Mouse (Mus musculus) lung, postnatal 14 days (tissue): ENCODE data around the gene Rhox7a.
"Not testable (repeated sequence)": the region's sequence is repeated elsewhere in the genome, so short reads cannot be mapped to it uniquely, and the experiment has no call there.

Experiments used
- DNase-seq: peaks from one replicate; pipeline ENCODE4 v3.0.0; 2021

Gene Rhox7a

DNA sequence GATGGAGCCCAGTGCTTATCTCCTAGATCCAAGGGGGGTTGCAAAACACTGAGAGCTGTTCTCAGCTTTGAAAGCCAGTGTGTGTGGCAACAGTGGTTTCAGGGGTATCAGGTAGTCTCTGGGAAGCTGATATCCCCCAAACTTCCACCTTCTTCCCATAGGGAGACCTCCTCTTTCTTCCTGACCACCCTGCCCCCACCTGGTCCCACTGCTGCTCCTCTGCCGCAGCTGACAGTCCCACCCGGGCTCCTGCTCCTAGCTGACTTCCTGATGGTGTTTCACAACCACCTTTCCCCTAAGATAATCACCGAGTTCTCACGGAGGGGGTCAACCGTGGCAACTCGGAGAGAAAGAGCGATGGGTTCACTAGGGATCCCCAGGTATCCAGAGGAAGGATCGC is at the start of gene Rhox7a:
Rhox7a (plus strand) TSS at position 301 of the 400 bp plus-strand sequence.
- not testable (repeated sequence) for DNase-seq

DNA sequence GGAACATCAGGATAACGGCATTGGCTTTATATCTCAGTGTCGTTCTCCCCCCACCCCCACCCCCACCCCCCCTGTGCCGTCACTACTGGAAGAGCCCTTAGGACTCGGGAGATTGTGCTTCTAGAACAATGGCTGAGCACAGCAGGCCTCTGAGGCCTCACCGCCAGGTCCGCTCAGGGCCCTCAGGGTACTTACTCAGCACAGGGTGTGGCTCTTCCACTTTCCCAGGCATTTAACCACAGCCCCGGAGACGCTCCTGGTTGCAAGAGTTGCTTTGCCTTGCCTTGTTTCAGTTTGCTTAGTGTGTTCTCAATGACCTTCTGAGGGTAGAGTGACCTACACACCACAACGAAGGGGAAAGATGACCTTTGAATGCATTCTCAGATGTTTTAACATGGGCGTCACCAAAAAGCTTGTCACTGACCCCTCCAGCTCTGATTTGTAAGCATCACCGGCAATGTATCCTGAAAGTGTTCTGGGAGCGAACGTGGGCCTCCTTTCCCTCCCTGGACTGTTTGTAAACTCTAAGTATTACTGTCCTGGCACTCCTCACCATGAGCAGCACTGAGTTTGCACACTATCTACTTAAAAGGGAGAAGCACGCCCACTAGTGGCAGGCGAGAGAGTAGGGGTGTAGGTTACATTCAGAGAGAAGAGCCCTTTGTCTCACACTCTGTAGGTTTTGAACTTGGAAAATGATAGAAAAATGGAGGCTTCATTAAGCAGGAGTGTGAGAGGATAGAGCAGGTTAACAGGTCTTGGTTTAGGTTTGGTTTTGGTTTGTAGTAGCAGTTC is 24.0 kb upstream of the Rhox7a start:
- no peak for DNase-seq

DNA sequence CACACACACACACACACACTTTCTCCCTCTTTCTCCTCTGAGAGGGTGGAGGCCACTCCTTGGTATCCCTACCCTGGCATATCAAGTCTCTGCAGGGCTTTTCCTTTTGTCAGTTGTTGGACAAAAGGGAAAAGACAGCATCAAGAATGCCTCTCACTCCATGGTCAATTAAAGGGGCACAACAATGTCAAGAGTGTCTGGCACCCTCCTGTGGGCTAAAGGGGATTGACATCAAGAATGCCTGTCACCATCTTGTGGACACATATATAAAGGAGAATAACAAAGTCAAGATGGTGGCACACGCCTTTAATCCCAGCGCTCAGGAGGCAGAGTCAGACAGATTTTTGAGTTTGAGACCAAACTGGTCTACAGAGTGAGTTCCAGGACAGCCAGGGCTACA is 22.1 kb upstream of the Rhox7a start:
- no peak for DNase-seq

DNA sequence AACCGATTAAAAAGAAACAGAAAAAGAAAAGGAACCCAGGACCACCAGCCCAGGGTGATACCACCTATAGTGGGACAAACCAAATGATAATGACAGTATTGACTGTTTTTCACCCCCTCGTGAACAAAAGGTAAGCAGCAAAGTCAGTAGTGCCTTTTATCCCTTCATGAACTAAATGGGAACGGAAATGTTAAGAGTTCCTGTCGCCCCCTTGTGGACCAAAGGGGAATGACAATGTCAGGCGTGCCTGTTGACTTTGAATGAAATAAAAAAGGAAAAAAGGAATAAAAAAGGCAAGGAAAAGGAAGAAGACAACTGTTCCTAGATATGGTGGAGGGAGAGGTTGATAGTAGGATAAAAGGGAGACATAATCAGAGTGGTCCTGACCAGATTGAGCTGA is 20.3 kb upstream of the Rhox7a start:
- DNase-seq: peak; percentile 39

DNA sequence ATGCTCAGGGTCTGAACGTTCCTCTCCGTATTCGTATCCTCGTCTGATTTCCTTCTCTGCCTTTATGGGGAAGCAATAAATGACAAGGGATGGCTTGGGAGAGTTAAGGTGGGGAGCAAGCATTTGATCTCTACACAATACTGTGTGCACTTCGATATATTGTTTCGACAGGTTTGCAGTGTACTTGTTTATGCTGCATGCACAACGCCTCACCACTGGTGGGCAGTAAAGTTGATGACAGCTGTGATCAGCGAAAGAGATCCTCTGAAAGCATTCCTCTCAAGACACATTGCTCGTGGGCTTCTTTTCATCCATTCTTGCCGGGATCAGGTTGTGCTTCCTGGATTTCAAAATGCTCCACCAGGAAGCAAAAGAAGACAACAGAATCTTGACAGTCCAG is 15.8 kb upstream of the Rhox7a start:
- DNase-seq: no peak

DNA sequence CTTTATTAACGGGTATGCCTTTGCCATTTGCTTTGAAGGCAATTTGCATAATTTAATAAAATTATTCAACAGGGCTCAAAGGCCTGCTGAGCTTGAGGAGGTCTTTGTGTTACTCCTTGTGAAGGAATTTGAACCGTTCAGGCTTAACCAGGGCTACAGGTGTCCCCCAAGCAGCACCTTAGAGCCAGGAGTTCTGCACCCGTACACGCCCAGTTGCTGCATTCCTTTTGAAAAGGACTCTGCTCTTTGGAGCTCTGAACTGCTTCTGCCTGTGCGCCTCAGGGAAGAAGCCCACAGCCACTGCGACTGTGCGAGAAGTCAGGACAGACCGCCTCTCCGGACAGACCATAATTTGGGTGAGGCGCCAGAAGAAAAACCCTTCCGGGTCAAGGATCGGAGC is 4.9 kb upstream of the Rhox7a start, which contains the start of gene Rhox6:
Rhox6 (plus strand) TSS at position 301 of the 400 bp plus-strand sequence.
- DNase-seq: not testable (repeated sequence)

DNA sequence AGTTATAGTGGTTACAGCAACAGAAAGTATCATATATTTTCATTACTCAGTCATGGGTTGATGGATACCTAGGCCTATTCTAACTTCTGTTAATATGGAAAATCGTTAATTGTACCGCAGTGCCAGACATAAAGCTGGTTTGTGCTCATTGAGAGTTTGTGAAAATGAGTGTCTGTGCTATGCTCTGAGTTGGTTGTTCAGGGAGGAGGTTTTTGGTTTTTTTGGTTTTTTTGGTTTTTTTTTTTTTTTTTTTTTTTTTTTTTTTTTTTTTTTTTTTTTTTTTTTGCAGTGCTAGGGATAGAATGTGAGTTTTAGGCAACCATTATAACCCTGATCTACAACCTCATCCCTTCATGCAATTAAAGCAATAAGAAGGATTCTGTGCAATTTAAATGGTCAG is 40.2 kb downstream of the Rhox7a start:
- DNase-seq: no peak

DNA sequence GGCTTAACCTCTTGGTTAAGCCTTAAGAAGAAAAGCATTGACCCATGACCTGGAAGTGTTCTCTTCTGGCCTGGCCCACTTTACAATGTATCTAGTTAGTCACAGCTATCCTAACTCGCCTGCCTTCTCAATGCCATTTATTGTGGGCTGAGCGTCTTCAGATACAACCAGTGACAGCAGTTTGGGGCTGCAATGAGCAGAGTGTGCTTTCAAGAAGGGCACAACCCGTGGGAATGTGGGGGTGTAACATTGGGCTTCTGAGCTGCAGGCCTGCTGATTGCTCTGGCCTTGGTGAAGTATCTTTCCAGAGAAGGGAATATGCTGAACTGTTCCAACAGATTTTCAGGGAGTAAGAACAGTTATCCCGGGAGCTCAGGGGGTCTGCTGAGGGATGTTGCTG is 47.4 kb downstream of the Rhox7a start, which contains the start of gene Rhox8:
Rhox8 (minus strand) TSS at position 101 of the 400 bp plus-strand sequence.
- DNase-seq: no peak
